Mouse (Mus musculus) bone marrow, adult 2 months (tissue): ENCODE data around the gene Abcd4.

Experiments used
- CTCF ChIP-seq: fragments of 200-500 bp; IDR thresholded peaks from 2 replicates; pipeline ENCODE4 v1.5.1; 2011; ENCODE audit warnings: low read length, control low read depth; ENCODE audit not compliant: control insufficient read depth, insufficient read depth
- POLR2A ChIP-seq: fragments of 200-500 bp; IDR thresholded peaks from 2 replicates; pipeline ENCODE4 v1.6.1; 2011; ENCODE audit warnings: low read depth, mild to moderate bottlenecking, control low read depth, low read length, borderline replicate concordance; ENCODE audit not compliant: control insufficient read depth

GRCm38 (mm10) chr12:84614001-84614400, 3.2 kb downstream of the Abcd4 start:
- no peak for TF ChIP-seq CTCF
- TF ChIP-seq POLR2A, result no peak
